Mouse (Mus musculus) T-helper 1 cell (primary cell): ENCODE measurements around the gene Agpat3.

Experiments used
- in situ Hi-C: fragments of 300-600 bp; cut with MboI, MseI; formaldehyde crosslinking; loops from one replicate; pipeline ENCODE4 v1.15.1; 2025; ENCODE audit warnings: high pct_unique_total_duplicates

Gene Agpat3

DNA sequence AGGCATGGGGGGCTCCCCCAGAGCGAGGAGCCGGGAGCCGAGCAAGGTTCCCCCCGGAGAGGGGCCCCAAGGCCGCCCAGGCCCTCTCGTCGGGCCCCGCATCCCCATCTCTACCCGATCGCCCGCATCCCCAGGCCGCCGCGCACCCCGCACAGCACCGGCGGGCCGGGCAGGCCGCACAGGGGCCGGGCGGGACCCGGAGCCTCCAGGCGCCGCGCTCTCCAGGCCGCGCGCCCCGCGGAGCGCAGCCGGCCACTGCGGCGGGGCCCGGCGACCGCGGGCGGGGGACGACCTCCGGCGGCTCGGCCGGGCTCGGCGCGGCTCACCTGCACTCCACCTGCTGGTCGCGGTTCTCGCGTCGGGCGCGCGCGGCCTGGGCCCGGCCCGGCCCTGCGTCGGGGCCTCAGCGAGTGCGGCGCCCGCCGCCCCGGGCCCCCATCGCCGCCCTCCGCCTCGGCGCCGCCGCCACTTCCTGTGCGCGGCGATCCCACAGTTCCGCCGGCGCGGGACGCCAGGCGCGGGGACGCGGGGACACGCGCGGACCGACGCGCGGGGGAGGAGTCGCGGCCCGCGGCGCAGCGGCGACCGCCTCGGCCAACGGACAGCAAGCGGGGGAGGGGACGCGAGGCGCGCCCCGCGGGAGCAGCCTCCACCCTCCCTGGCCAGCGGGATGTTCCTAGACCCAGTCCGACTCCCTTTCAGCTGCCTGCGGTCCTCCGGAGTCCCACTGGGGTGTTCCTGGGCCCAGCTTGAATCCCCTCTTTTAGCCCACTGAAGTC lies at the start of gene Agpat3:
Agpat3 (minus strand) TSS at position 603 of the 779 bp plus-strand sequence.
- in situ Hi-C loops, result no loop called here

DNA sequence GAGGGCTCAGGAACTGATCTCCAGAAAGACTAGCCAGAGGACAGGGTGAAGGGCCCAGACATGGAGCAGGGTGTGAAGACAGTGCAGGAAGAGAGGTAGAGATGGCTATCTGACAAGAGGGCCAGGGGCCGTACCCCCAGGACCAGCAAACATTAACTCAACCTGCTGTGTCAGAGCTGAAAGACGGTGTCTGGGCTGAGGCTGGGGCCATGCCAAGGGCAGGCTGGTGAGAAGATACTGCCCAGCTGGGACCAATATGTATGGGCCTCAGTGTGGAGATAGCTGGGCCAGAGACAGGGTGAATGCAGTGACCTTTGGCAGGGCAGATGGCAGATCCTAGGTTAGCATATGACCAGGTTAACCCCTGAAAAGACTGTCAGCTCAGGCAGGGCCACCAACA lies 48.8 kb upstream of the Agpat3 start:
- in situ Hi-C loops, result no loop called here

DNA sequence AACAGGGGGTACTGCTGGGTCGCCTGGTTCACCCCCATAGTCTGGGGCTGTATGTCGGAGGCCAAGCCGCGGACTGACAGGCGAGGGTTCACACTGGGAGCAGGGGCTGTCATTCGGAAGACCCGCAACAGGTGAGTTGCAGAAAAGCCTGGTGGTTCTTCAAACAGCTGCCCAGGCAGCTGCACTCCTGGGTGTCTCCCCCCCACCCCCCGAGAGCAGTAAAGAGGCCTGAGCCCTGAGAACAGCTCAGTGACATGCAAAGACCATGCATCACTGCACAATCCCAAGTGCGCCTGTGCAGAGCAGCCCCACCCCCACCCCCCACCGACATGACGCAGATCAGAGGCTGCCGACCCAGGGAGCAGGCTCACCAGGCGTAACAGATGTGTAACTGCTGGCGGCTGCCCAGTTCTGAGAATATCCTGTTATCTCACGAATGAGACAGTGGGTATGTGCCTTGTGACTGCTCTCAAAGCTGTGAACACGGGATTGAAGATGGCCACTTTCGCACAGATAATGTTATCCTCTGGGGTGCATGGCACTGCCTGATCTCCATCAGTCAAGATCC lies 46.9 kb upstream of the Agpat3 start:
- in situ Hi-C loops, result no loop called here

DNA sequence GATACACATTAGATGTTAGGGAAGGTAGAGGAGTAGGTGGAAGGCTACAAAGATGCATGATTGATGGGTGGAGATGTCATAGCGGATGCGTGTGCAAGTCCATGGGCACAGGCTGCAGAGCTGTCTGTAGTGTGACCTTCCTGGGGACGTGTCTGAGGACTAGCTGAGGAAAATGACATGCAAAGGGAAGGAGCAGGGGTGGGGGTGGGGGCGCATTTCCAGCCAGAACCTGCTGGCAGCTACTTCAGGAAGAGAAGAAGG lies 44.3 kb upstream of the Agpat3 start:
- in situ Hi-C loops, result no loop called here

DNA sequence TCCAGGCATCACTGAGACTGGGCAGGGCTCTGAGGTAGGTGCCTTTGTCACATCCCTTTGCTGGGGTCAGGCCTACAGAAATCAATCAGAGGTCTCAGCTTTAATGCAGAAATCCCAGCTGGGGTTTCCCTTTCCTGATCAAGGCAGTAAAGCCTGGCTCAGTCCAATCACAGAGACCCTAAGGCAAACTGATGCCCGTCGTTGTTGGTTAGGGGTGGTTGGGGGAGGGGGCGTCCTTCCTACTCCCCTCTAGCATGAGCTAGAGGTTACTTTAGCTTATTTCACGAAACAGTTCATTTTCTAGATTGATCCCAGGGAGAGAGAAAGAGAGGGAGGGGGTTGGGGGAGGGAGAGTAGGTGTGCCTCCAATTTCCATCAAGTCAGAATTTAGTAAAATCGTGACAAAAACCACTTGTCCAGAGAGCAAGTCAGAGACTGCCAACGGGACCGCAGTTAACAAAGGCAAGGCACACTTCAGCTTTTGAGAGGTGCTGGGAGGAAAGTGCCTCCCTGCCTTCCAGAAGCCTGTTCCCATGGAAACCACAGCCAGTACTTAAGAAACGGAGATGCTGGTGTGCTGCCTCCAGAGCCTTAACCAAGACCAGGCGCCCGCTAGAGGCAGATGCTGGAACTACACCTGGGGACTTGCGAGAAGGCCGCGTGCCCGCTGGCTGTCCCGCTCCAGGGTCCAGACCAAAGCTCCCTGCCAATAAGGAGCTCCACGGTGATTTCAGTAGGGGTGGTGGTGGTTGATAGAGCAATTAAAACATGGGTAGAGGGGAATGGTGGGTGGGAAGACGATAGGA lies 43.7 kb upstream of the Agpat3 start:
- in situ Hi-C loops, result no loop called here

DNA sequence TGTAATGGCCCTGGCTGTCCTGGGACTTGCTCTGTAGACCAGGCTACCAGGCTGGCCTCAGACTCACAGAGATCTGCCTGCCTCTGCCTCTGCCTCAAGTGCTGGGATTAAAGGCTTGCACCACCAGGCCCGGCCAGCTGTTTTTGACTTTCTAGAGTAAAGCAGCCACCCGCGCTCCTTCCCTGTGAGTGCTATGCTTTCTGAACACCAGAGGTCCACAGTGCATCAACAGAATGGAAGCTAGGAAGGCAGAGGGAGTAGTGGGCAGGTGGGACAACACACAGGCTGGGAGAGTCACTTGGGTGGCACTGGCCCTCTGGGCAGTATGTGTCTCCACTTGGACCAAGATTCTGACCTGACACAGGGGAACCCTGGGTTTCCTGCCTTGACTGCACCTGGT lies 43.1 kb upstream of the Agpat3 start:
- in situ Hi-C loops, result no loop called here

DNA sequence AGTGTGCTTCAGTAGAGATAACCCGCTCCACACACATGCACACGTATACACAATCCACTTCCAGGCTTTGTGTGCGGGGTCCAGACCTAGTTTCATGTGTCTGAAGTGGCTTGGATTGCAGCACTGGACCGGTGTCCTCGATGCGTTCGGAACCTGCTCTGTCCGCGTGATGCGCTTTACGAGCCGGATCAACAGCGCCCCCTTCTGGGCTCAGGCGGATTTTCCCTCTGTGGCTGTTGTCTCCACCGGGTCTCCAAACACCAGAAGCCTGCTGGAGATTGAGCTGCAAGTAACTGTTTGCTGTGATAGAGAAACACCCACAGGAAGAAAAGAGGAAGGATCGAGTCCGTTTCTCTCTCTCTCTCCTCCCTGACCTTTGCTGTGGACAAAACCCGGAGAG lies 39.8 kb upstream of the Agpat3 start:
- in situ Hi-C loops, result loop anchor here (5.0 kb wide), 1 partner anchor 100 kb away; no protein-coding TSS in a partner anchor

DNA sequence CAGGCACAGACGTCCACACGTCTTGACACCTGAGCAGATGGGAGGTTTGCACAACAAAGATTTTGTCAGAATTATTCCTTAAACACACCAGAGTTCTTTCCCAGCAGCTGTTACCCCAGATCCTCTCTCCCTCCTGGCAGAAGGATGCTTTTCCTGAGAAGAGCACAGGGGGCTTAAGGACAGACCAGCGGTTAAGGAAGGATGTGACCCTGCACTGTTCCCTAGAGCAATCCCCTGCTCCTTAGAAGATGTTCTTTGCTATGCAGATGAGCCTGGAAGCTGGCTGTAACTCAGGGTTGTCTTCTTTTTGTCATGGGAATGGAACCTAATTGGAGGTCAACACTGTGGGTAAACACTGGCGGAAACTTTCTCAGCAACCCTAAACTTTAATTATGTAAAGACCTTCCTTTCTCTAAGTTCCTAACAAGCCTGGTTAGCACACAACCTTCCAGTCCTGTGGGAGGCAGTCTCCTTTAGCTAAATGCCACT lies 38.7 kb upstream of the Agpat3 start:
- in situ Hi-C loops, result loop anchor here (5.0 kb wide), 1 partner anchor 99 kb away; no protein-coding TSS in a partner anchor

DNA sequence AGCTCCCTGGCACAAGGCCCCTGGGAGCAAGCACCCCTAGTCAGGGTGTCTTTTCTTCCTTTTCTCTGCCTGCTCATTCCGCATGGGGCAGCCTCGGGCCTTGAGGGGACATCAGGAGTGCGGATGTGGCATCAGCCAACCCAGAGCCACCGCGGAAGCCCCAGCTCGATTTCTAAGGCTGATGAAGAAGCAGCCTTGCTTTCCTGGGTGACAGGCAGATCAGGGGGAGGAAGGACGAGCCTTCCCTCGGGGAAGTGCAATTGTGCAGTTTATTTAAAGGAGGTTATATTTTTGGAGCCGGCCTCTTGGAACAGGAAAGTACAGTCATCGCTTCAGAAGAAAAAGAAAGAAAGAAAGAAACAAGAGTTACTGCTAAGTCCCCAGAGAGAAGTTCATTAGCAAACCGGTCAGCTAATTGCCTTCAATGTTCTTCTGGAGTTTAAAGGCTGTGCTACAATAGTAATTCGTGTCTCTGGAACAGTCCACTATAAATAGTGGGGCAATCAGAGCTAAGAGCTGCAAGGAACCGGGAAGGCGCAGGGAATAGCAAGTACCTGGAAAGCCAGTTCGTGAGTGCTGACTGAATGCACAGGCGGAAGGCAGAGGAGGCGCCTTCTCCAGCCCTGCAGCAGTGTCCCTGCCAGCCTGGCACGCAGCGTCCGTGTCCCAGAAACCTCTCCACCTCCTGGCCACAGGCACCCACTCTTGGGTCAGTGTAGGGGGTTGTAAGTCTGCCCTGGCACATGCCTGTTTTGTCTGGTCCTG lies 36.1 kb upstream of the Agpat3 start:
- in situ Hi-C loops, result no loop called here

DNA sequence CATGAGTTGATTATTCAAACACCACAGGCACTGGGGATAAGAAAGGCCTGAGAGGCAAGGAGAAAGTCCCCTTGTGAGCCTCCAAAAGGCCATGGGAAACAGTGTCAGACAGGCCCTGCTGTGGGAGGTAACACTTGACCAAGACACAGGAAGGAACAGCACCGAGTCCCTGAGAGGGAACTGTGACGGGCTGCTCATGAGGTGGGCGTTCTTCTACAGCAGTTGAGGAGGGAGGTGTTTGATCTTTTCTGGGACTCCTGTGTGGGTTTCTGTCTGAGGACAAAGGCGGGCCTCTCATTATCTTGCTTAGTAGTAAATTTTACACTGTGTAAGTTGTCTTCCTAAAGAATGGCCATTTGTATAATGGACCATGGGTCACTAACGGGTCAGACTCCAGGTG lies 33.2 kb upstream of the Agpat3 start:
- in situ Hi-C loops, result no loop called here

DNA sequence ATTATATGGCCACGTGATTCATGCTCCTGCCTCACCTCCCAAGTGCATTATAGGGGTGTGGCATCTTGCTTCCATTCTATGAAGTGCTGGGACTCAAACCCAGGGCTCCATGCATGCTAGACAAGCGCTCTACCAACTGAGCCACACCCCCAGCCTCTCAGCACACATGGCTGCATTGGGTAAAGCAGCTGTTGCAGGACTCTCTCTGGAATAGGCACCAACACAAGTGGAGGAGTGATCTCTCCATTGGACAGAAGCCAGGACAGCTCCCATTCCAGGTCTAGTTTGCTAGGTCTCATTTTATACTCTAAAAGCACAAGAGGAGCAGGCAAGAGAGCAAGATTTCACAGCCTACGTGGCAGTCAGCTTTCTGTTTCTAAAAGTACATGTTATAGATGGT lies 31.3 kb upstream of the Agpat3 start:
- in situ Hi-C loops, result no loop called here

DNA sequence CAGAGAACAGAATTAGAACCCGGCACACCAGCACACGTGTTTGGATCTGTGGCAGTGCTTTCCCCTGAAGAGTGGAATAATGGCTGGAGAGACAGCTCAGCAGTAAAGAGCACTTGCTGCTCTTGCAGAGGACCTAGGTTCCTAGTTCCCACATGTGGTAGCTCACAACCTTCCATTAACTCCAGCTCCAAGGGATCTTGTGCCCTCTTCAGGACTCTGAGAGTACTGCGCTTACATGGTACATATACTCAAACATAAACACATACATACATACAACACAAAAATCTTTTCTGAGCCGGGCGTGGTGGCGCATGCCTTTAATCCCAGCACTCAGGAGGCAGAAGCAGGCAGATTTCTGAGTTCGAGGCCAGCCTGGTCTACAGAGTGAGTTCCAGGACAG lies 26.2 kb upstream of the Agpat3 start:
- in situ Hi-C loops, result no loop called here

DNA sequence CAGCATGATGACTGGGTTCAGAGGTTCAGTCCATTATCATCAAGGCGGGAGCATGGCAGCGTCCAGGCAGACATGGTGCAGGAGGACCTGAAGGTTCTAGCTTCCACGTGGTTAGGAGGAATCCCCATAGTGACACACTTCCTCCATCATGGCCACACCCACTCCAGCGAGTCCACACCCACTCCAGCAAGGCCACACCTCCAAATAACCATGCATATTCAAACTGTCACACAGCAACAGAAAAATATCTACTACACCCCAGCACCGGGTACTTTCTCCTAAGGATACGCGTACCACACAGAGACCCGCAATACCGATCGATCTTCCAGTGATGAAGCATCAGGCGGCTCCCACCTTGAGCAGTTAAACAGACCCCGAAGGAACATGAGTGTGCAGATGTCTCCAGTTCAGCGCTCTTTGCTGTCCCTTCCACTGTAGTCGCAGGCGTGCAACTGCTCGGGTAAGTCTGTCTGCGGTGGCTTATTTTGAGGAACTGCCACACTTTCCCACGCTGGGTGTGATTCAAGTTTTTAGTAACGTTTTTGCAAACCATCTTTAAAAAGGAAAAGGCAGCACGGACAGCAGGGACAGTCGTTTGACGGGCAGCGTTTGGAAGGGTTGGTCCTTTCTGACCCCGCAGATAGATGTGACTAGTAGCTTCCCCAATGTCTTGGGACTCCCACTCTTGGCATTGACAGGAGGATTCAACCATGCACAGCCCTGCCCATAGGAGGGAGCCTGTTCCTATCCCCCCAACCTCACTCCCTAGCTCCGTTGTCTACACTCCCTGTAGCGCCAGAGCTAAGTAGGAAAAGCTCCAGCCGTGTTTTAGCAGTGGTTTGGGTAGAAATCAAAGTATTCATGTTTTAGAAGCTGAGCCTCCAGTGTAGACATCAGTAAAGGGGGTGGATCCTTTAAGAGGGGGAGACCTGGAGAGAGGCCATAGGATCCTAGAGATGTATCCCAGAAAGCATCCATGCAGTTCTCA lies 20.7 kb upstream of the Agpat3 start:
- in situ Hi-C loops, result no loop called here

DNA sequence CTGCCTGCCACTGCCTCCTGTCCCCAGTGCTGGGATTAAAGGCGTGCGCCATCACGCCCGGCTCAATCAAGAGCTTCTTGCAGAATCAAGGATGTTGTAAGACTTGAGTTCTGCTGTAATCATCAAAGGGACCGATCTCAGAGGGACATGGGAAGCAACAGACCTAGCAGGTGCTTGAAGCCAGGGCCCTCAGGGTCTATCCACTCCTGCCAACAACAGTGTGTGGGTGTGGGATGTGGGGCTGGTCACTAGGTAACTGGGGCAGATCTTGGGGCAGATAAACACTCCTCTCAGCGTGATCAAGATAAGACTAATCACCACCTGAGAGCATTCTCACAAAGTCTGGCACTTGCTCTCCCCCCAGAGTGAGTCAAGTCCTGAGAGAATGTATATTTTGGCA lies 19.5 kb upstream of the Agpat3 start:
- in situ Hi-C loops, result no loop called here

DNA sequence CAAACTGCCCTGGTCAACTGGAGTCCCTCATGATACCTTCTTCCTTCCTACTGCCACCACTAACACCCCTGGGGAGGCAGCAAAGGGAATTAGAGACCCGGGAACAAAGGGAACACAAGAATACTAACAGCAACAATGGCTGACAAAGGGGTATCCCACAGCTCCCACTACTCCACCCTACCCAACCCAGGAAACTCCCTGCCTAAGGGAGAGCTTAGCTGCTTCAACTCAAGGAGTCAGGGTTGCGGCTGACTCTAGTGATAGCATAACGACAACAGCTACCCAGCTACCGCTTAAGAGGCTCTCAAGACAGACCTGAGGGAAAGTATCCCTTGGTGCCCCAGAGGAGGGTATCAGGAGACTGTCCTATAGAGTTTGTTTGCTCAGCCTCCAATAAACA lies 15.3 kb upstream of the Agpat3 start:
- in situ Hi-C loops, result no loop called here

DNA sequence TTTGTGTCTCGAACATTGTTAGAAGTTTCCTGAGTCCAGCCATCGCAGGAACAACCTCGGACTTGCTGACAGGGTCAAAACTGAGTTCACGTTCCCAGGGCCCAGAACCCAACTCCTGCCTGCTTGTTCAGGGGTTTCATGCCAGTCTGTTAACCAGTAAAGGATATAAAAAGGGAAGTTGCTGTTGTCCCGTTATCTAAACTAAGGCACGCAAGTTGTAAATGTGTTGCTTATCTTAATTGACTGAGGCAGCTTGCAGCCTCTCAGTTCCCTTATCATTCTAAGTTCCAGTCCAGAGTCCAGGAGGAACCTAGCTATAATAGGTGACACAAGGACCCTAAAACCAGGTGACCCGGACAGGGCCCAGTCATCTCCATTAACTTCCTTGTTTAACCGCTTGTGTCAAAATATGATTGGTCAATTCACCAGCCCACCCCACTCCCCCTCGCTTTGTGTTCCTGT lies 14.6 kb upstream of the Agpat3 start:
- in situ Hi-C loops, result no loop called here

DNA sequence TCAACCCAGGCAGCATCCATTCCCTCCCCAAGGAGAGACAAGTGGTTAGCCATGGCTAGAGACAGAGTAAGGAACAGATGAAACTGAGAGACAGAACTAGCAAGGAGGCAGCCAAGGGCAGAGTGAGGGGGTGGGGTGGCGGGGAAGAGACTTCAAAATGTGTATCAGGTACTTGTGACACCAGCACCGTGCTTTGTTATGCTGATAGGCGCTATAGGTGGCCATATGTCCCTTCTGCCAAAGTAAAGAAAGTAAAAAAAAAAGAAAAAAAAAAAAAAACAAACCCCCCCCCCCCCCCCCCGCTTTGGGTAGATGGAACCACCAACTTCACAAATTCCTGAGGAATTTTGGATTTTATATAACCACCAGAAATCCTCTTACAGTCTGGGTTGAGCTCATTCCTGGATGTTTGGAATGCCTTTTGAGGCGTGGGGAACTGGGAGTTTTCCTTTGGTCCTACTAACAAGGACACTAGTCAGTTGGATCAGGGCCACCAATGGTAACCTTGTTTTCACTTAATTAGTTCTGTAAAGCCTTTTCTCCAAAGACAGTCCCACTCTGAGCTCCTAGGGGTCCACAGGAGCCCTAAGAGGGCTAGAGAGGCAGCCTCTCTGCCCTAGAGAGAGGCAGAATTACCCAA lies 14.0 kb upstream of the Agpat3 start:
- in situ Hi-C loops, result no loop called here

DNA sequence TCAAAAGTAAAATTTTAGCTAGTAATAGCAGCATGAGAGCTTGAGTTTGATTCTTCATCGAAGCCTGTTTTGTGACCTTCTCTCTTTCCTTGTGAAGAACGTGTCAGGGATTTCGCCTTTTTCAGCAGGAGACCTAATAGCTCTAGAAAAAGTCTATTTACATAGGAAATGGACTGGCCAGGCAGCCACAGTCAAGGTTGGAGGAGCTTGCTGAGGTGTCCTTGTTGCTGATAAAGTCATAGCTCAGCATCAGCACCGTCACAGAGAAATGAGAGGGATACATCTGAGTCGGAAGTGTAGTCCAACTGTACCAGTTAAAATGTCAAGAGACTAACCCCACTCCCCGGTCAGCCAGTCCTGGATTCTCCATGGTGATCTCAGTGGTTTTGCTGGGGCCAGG lies 13.3 kb upstream of the Agpat3 start:
- in situ Hi-C loops, result no loop called here

DNA sequence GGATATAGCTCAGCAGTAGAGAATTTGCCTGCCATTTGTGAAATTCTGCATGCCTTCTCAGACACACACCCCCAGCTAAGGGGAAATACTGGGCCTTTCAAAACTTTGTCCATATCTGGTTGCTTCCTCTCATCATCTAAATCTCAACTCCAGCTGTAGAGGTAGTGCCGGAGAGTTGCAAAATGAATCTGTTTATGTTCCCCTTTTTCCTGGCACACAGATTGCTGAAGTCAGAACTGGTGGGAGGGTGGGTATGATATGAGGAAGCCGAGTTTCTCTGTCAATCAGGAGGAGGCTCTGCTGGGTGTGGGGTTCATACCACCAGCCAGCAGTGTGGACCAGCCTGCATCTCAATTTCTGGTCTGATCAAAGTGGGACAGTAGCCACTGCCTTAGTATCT lies 11.8 kb upstream of the Agpat3 start:
- in situ Hi-C loops, result no loop called here

DNA sequence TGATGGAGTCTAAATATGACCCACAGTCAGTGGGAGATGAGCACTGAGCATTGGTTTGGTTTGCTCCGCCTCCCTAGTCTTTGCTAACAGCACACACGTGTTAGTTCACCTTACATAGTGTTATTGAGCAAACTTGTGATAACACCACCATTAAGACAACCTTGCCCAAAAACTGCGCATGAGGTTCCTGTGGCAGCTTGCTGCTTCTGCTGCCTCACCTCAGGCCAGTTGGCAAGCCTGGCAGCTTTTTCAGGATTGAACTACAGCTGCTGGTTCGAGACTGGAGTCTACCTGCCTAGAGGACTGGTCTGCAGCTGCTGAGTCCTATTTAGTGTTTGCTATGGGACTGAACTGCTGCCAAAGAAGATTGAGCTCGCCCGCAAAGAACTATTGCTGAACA lies 11.1 kb upstream of the Agpat3 start:
- in situ Hi-C loops, result no loop called here
